Comparison of ENCODE assay signal across 8 mouse cellular contexts in genomic region chr13:59555613-59556192, GRCm38 (mm10). TPM values are rescaled to one million over a fixed set of nuclear protein-coding genes. Genes with fewer than 3 reads are reported as not detected.
A peak's percentile ranks its signal among the peaks of the same experiment; 100 is the strongest.
DNase-seq lines count a peak whose midpoint lies in the region; ATAC-seq lines count a peak whose summit lies in the region.

No protein-coding gene starts in this region.

- no peak overlapping the region for H3K9ac ChIP-seq in heart, embryonic 16.5 days (ENCODE audit: low read length)
- H3K9ac ChIP-seq in hindbrain, embryonic 14.5 days = peak overlapping the region; percentile 82; the same call in 1 of the 2 replicates
- 0 out of 2 replicates have a peak overlapping the region, but pooled peaks have one; percentile 85 for H3K9ac ChIP-seq in midbrain, embryonic 13.5 days (replicated peaks)

- no peak overlapping the region; the same call in 1 of the 2 replicates for H3K4me3 ChIP-seq in heart, embryonic 16.5 days (ENCODE audit: low read length)
- H3K4me3 ChIP-seq in hindbrain, embryonic 14.5 days (replicated peaks; ENCODE audit: low read length) = peak overlapping the region; percentile 77
- H3K4me3 ChIP-seq in midbrain, embryonic 13.5 days (replicated peaks) = peak overlapping the region; percentile 79

- DNase-seq in heart, adult 18-20 months = no peak
- DNase-seq in cerebellum, postnatal 14 days = peak; percentile 31 to 51
- DNase-seq in hindbrain, embryonic 14.5 days (ENCODE audit: low spot score) = no peak
- DNase-seq in right cerebral cortex, postnatal 25 days = no peak
- DNase-seq in layer of hippocampus, adult 18-20 months (ENCODE audit: low spot score in 2 of 2) = no peak
- no peak for DNase-seq in left cerebral cortex, postnatal 4 days

- H3K4me1 ChIP-seq in heart, embryonic 16.5 days (ENCODE audit: control insufficient read depth, insufficient read depth, low read length) = peaks cover 17% of the 10 kb centered on the region
- H3K4me1 ChIP-seq in hindbrain, embryonic 14.5 days (replicated peaks; ENCODE audit: control insufficient read depth, insufficient read depth, low read length) = peaks cover 29% of the 10 kb centered on the region
- H3K4me1 ChIP-seq in midbrain, embryonic 13.5 days (replicated peaks) = peaks cover 28% of the 10 kb centered on the region

- intact Hi-C loops in left cerebral cortex, postnatal 4 days (cut with DNase I) = no loop called here

- no peaks in the 10 kb centered on the region for H3K27me3 ChIP-seq in heart, embryonic 16.5 days (ENCODE audit: control insufficient read depth, insufficient read depth, low read length)
- no peaks in the 10 kb centered on the region for H3K27me3 ChIP-seq in hindbrain, embryonic 14.5 days (ENCODE audit: control insufficient read depth, insufficient read depth, low read length)
- no peaks in the 10 kb centered on the region for H3K27me3 ChIP-seq in midbrain, embryonic 13.5 days

- no peak overlapping the region for H3K27ac ChIP-seq in heart, embryonic 16.5 days (ENCODE audit: low read length)
- H3K27ac ChIP-seq in hindbrain, embryonic 14.5 days = no peak overlapping the region
- H3K27ac ChIP-seq in midbrain, embryonic 13.5 days = no peak overlapping the region

- no peaks in the 10 kb centered on the region for H3K9me3 ChIP-seq in heart, embryonic 16.5 days (replicated peaks; ENCODE audit: control insufficient read depth, low read length)
- H3K9me3 ChIP-seq in hindbrain, embryonic 14.5 days (ENCODE audit: control insufficient read depth, low read length) = no peaks in the 10 kb centered on the region
- H3K9me3 ChIP-seq in midbrain, embryonic 13.5 days = no peaks in the 10 kb centered on the region

- 81% methylated on average over 8 of the region's 8 CpGs for WGBS in heart, embryonic 16.5 days
- WGBS in hindbrain, embryonic 14.5 days = 68% methylated on average over 8 of the region's 8 CpGs
- WGBS in midbrain, embryonic 13.5 days = 87% methylated on average over 8 of the region's 8 CpGs

- peak overlapping the region; percentile 96 for H3K4me2 ChIP-seq in heart, embryonic 16.5 days (ENCODE audit: low read depth, low read length)
- H3K4me2 ChIP-seq in hindbrain, embryonic 14.5 days (replicated peaks) = peak overlapping the region; percentile 82
- peak overlapping the region; percentile 92 for H3K4me2 ChIP-seq in midbrain, embryonic 13.5 days (replicated peaks)

- no peak for ATAC-seq in heart, embryonic 16.5 days (replicated peaks; ENCODE audit: extremely low read depth, insufficient read depth, low FRiP score)
- ATAC-seq in hindbrain, embryonic 14.5 days (ENCODE audit: low FRiP score) = no peak
- ATAC-seq in midbrain, embryonic 13.5 days = no peak

- no peaks in the 10 kb centered on the region for H3K36me3 ChIP-seq in heart, embryonic 16.5 days (ENCODE audit: control insufficient read depth, insufficient read depth)
- H3K36me3 ChIP-seq in hindbrain, embryonic 14.5 days (replicated peaks; ENCODE audit: control insufficient read depth, insufficient read depth) = no peaks in the 10 kb centered on the region
- H3K36me3 ChIP-seq in midbrain, embryonic 13.5 days = no peaks in the 10 kb centered on the region

RNA-seq across cellular contexts. Expression of gene Agtpbp1, which starts 29.3 kb away (rescaled TPM):
- polyA plus RNA-seq in heart, embryonic 16.5 days (2015; fragmentation: Nextera tagmentation; extraction: Ambion mirVana) = 12.1 and 12.5 TPM in 2 replicates
- 100 to 1,000 TPM; 129 to 156 TPM for total RNA-seq in heart, adult 18-20 months (2021)
- polyA plus RNA-seq in hindbrain, embryonic 14.5 days (2014; fragmentation: Nextera tagmentation; extraction: Ambion mirVana) = 100 and 109 TPM in 2 replicates
- polyA plus RNA-seq in midbrain, embryonic 13.5 days (2015; fragmentation: Nextera tagmentation; extraction: Ambion mirVana) = 43.7 and 51.6 TPM in 2 replicates
- total RNA-seq in layer of hippocampus, adult 18-20 months (2021) = 100 to 1,000 TPM; 353 to 356 TPM
- total RNA-seq in left cerebral cortex, postnatal 4 days (2021) = 100 to 1,000 TPM; 329 to 336 TPM

RNA-seq across cellular contexts. Expression of gene Naa35, which starts 29.4 kb away (rescaled TPM):
- polyA plus RNA-seq in heart, embryonic 16.5 days (2015; fragmentation: Nextera tagmentation; extraction: Ambion mirVana) = 77.0 and 84.4 TPM in 2 replicates
- total RNA-seq in heart, adult 18-20 months (2021) = 10 to 100 TPM; 91.4 to 92.6 TPM
- polyA plus RNA-seq in hindbrain, embryonic 14.5 days (2014; fragmentation: Nextera tagmentation; extraction: Ambion mirVana) = 119 and 124 TPM in 2 replicates
- 154 and 164 TPM in 2 replicates for polyA plus RNA-seq in midbrain, embryonic 13.5 days (2015; fragmentation: Nextera tagmentation; extraction: Ambion mirVana)
- total RNA-seq in layer of hippocampus, adult 18-20 months (2021) = 10 to 100 TPM; 85.7 to 90.3 TPM
- total RNA-seq in left cerebral cortex, postnatal 4 days (2021) = 100 to 1,000 TPM; 129 to 143 TPM

Comparison
In these comparisons a context has a peak if more than half of its experiments do, and no peak if none do; other contexts are left out.
1. DNase-seq: peak in cerebellum, postnatal 14 days (2 of 2); none in heart, adult 18-20 months (0 of 2), hindbrain, embryonic 14.5 days (single experiment), right cerebral cortex, postnatal 25 days (single experiment), layer of hippocampus, adult 18-20 months (0 of 2) and left cerebral cortex, postnatal 4 days (single experiment).
2. Peak in every context shown above with its lines, with median percentiles within 50 percentile points of each other: H3K4me2 ChIP-seq.